Mouse (Mus musculus) liver, postnatal 0 days (tissue): ENCODE measurements at regions not wholly inside any gene's neighbourhood (a gene's known extent, or its start where the extent isn't known, plus 50 kb on each side); places are given as distances from the start of the nearest gene placed in this dataset.

Experiments used
- CTCF ChIP-seq: sonication (generic); IDR thresholded peaks from 2 replicates; pipeline ENCODE4 v1.5.1; 2016; ENCODE audit warnings: antibody characterized with exemption, low read depth
- EP300 ChIP-seq: IDR thresholded peaks from 2 replicates; pipeline ENCODE4 v1.6.1; 2016; ENCODE audit warnings: antibody characterized with exemption, low read depth, mild to moderate bottlenecking

- TF ChIP-seq CTCF, result no peak
- TF ChIP-seq EP300, result no peak
These were observed 65.3 kb upstream of the Lnx1 start for GRCm38 (mm10) chr5:74767993-74768392.
